Mouse (Mus musculus) MEL (cell line): ENCODE results near the gene Prss48.

ENCODE experiments used
- BHLHE40 ChIP-seq: IDR thresholded peaks from 2 replicates; pipeline ENCODE4 v1.6.1; 2012; ENCODE audit warnings: low read depth, mild to moderate bottlenecking, inconsistent platforms, low read length, improper control_type of control experiment, borderline replicate concordance
- E2F4 ChIP-seq: IDR thresholded peaks from 2 replicates; pipeline ENCODE4 v1.6.1; 2011; ENCODE audit warnings: low read depth, low read length, improper control_type of control experiment, borderline replicate concordance
- EP300 ChIP-seq, 2 experiments: IDR thresholded peaks; 2 replicates each; pipeline ENCODE4 v1.6.1; 2011; ENCODE audit warnings: improper control_type of control experiment in 2 of 2, low read length in 2 of 2, low read depth in 1 of 2, mild to moderate bottlenecking in 1 of 2
- JUND ChIP-seq: IDR thresholded peaks from 2 replicates; pipeline ENCODE4 v1.6.1; 2011; ENCODE audit warnings: low read depth, mild to moderate bottlenecking, improper control_type of control experiment, low read length
- MAX ChIP-seq: IDR thresholded peaks from 2 replicates; pipeline ENCODE4 v1.6.1; 2011; ENCODE audit warnings: low read length, improper control_type of control experiment
- NELFE ChIP-seq: IDR thresholded peaks from 2 replicates; pipeline ENCODE4 v1.6.1; 2011; ENCODE audit warnings: low read depth, low read length, improper control_type of control experiment
- POLR2A ChIP-seq, 2 experiments: IDR thresholded peaks; 2 replicates each; pipeline ENCODE4 v1.6.1; 2011 to 2012; ENCODE audit warnings: low read length in 2 of 2, mild to moderate bottlenecking in 2 of 2, control low read depth in 1 of 2, improper control_type of control experiment in 1 of 2, low read depth in 1 of 2, moderate library complexity in 1 of 2; ENCODE audit not compliant: control insufficient read depth in 1 of 2, insufficient read depth in 1 of 2, poor library complexity in 1 of 2
- POLR2AphosphoS2 ChIP-seq: IDR thresholded peaks from 2 replicates; pipeline ENCODE4 v1.6.1; 2011; ENCODE audit warnings: low read length, improper control_type of control experiment
- SMC3 ChIP-seq: IDR thresholded peaks from 2 replicates; pipeline ENCODE4 v1.6.1; 2011; ENCODE audit warnings: low read depth, low read length, improper control_type of control experiment

DNA sequence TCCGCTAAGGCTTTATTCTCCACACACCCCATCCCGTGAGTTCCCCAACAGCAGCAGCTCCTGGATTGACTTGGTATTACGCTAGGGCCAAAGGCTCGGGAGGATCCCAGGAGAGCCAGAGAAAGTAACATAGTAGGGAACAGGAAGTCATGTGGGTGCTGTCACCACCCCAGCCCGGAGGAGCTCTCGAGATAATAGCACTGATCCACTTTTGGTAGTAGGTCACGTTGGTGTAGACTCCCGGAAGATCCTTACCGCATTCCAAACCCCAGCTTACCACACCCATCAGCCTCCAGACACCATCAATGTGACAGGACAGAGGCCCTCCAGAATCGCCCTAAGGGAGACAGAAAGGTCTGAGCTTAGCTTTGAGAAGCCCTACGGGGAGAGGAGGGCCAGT lies 8.5 kb downstream of the Prss48 start:
- TF ChIP-seq POLR2A (IDR thresholded peaks at IDR 0.05; ENCODE audit: control insufficient read depth in 1 of 2, insufficient read depth in 1 of 2, low read depth in 1 of 2, low read length in 2 of 2, poor library complexity in 1 of 2) (no peak), BHLHE40 (no peak), MAX (no peak), SMC3 (no peak), POLR2AphosphoS2 (no peak), EP300 (IDR thresholded peaks at IDR 0.05; ENCODE audit: low read depth in 1 of 2, low read length in 2 of 2) (no peak), E2F4 (no peak), NELFE (no peak), JUND (no peak)
